Mouse (Mus musculus) frontal cortex, postnatal 36 days (tissue): ENCODE measurements around the gene Creg2.

ENCODE experiments used
- DNase-seq, 2 experiments: peaks; one replicate each; pipeline ENCODE4 v3.0.0; 2022; ENCODE audit warnings: low spot score in 2 of 2

Gene Creg2

GRCm38 (mm10) chr1:39650435-39651240 lies 636 bp downstream of the Creg2 start:
- DNase-seq: peak; percentile 78 to 80

GRCm38 (mm10) chr1:39649691-39650434 lies 1.4 kb downstream of the Creg2 start:
- peak; percentile 72 to 85 for DNase-seq

- no peak for DNase-seq
Observed at GRCm38 (mm10) chr1:39648584-39648983, 2.7 kb downstream of the Creg2 start.

- no peak for DNase-seq
Observed at GRCm38 (mm10) chr1:39645905-39646759, 5.1 kb downstream of the Creg2 start.

- DNase-seq: no peak
Observed at GRCm38 (mm10) chr1:39644333-39644732, 6.9 kb downstream of the Creg2 start.

GRCm38 (mm10) chr1:39641667-39642066 lies 9.6 kb downstream of the Creg2 start:
- DNase-seq: no peak

- peak in 1 of 2 experiments; percentile 63 for DNase-seq
Observed at GRCm38 (mm10) chr1:39637139-39637538, 14.1 kb downstream of the Creg2 start.

GRCm38 (mm10) chr1:39636660-39637059 lies 14.6 kb downstream of the Creg2 start:
- no peak for DNase-seq

GRCm38 (mm10) chr1:39636196-39636595 lies 15.1 kb downstream of the Creg2 start:
- no peak for DNase-seq

GRCm38 (mm10) chr1:39628606-39629005 lies 22.7 kb downstream of the Creg2 start:
- DNase-seq: no peak

- no peak for DNase-seq
Observed at GRCm38 (mm10) chr1:39625491-39625890, 25.8 kb downstream of the Creg2 start.

- DNase-seq: no peak
Observed at GRCm38 (mm10) chr1:39623729-39624128, 27.5 kb downstream of the Creg2 start.

GRCm38 (mm10) chr1:39623106-39623505 lies 28.2 kb downstream of the Creg2 start:
- DNase-seq: no peak

- DNase-seq: no peak
Observed at GRCm38 (mm10) chr1:39618524-39618923, 32.8 kb downstream of the Creg2 start.

GRCm38 (mm10) chr1:39615526-39615925 lies 35.7 kb downstream of the Creg2 start:
- no peak for DNase-seq

GRCm38 (mm10) chr1:39614462-39615279 lies 36.6 kb downstream of the Creg2 start:
- peak; percentile 28 to 51 for DNase-seq

GRCm38 (mm10) chr1:39613061-39613460 lies 38.2 kb downstream of the Creg2 start:
- DNase-seq: no peak

- DNase-seq: no peak
Observed at GRCm38 (mm10) chr1:39612491-39612890, 38.8 kb downstream of the Creg2 start.

GRCm38 (mm10) chr1:39608534-39608933 lies 42.7 kb downstream of the Creg2 start:
- no peak for DNase-seq

- DNase-seq: no peak
Observed at GRCm38 (mm10) chr1:39602477-39602876, 48.8 kb downstream of the Creg2 start.

GRCm38 (mm10) chr1:39598726-39599125 lies 52.5 kb downstream of the Creg2 start:
- DNase-seq: peak in 1 of 2 experiments; percentile 36
